Mouse (Mus musculus) yolk sac, embryonic 10.5 days (tissue): ENCODE measurements around the gene Rcc1.
"Not testable (repeated sequence)": the region's sequence is repeated elsewhere in the genome, so short reads cannot be mapped to it uniquely, and the experiment has no call there.

ENCODE experiments used
- DNase-seq: peaks from one replicate; pipeline ENCODE4 v3.0.0-alpha.2; 2017; ENCODE audit warnings: low spot score

Rcc1 gene

DNA sequence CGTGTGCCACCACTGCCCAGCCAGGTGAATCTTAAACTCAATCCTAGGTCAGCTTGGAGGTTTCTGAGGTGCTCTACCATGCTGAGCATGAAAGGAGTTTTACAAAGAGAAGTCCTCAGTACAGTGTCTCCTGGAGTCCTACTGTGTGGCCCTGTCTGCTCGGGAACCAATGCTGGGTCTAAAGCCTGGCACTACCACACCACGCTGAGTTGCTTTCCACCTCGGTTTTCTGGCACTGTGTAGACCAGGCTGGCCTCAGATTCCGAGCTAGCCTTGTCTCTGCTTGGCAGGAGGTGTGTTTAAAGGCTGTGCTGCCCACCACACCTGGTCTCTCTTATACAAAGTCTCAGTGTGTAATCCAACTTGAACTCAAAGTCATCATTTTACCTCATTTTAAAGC, 40.8 kb downstream of the Rcc1 start:
- DNase-seq: no peak

DNA sequence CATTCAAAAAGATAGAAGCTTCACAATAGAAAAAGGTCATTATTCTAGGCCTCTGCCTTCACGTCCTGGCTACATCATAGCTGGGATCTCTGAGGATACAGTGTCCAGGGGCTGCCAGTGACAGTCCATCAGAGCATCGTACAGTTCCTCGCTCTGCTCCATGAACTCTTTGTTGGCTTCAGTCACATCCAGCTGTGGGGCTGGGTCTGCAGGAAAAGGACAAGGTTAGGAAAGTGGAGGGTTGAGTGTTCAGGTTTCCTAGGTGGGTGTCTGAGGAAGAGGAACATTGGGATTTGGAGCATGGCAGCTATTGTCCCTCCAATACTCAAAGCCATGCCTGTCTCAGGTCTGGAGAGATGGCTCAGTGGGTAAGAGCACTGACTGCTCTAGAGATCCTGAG, 41.6 kb downstream of the Rcc1 start:
- DNase-seq: peak; percentile 41

GRCm38 (mm10) chr4:132311209-132311608, 42.2 kb downstream of the Rcc1 start:
- DNase-seq: no peak

DNA sequence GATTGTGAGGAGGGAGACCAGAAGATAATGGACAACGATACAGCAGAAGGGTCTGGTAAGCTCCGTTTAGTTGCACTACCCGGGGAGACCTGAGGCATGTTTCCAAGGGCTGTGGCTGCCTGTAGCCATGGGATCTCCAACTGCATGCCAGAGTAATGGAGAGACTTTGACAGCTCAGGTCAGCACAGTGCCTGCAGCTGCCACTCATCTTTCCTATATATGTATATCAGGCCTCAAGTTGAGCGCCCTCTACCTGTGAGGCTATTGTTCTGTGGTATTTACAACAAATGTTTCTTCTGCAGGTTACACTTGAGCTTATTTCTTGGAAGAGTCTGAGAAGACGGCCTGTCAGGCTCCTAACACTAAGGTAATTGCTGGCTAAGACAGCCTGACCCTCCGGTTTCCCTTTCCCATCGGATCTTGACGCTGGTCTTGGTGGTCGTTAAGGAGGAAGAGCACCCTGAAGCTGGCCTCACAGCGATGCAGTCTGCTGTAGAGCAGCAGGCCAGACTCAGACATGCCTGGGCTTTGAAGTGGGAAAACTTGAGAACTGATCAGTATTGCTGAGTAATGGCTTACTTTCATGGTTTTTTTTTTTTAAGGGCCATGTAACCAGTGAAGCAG, 43.4 kb downstream of the Rcc1 start:
- DNase-seq: peak; percentile 47

- peak; percentile 23 for DNase-seq
Measured at GRCm38 (mm10) chr4:132309140-132309848, 44.1 kb downstream of the Rcc1 start.

DNA sequence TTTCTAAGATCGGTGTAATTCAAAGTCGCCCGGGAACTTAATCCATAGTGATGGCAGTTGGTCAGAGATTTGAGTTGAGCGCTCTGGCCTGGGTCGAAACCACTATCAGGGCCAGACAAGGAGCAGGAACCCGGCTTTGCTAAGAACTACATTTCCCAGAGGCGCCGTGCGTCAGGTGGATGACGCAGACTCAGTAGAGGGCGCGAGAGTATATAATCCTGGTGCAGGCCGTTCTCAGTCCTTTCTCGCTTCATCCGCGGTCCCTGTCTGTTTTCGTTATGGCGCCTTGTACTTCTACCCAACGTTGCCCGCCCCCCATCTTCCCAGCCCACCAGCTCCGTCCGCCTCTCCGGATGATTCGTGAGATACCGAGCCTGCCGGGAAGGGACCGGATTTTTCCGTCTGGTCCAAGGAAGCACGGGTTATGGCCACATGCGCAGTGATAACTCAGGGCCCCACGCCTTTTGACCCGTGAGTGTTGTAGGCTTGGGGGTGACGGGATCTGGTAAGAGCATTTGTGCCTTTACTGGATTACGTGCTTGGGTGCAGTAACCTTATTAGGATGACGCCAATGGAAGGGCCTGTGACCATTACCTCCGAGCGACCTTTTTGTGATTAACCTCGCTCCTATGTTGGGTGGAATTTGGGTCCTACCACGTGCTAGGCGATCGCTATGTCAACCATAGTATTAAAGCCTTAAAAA, 44.8 kb downstream of the Rcc1 start:
- peak; percentile 91 for DNase-seq

DNA sequence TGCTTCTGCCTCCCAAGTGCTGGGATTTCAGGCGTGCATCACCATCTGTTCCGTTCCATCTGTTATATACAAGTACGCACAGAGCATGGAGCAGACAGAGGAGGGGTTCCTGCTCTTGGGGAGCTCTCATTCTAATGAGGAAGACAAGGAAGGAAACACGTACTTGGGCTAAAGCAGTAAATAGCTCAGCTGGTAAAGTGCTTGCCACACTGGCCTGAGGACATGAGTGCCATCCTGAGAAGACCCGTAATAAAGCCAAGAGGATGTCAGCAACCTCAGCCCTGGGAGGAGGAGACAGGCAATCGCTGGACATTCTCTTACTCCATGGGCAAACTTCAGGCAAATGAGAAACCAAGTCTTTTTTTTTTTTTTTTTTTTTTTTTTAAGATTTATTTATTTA, 47.4 kb downstream of the Rcc1 start:
- no peak for DNase-seq

DNA sequence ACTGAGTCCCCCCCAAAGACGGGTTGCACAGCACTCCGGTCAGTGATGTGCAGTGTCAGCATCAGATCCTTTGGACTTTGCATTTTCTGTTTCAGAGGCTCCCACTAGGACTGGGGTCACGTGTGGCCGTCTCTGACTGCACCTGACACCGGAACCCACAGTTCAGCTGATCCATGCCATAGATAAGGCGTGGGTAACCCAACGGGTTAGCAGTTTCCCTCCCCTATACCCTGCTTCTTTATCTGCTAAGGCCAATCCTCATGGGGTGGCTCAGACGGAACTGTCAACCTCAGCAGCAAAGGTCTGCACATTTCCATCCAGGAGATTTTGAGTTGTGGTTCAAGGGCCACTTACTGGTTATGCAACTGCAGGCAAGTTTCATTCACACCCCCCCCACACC, 48.1 kb downstream of the Rcc1 start:
- peak; percentile 63 for DNase-seq

GRCm38 (mm10) chr4:132303484-132303883, 49.9 kb downstream of the Rcc1 start:
- DNase-seq: not testable (repeated sequence)

- DNase-seq: peak; percentile 79
Measured at GRCm38 (mm10) chr4:132302939-132303479, 50.4 kb downstream of the Rcc1 start, which contains the start of gene Rab42. Rab42 (minus strand) TSS chr4:132303385.

GRCm38 (mm10) chr4:132301965-132302938, 51.2 kb downstream of the Rcc1 start:
- DNase-seq: no peak

DNA sequence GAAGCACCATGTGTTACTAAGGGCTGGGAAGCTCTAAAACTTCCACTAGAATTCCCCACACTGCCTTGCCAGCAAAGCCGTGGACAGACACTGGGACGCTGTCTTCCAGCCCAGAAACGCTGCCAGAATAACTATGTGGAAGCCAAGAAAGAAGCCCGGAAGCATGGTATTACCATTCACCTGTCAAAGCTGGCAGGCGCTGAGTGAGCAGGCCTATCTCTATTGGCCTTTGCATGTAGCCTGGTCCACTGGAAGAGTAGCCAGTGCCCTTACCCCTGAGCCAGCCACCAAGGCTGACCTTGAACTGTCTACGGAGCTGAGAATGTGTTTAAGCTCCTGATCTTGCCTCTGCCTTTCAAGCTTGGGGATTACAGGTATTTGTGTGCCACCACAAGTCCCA, 51.9 kb downstream of the Rcc1 start:
- DNase-seq: no peak

DNA sequence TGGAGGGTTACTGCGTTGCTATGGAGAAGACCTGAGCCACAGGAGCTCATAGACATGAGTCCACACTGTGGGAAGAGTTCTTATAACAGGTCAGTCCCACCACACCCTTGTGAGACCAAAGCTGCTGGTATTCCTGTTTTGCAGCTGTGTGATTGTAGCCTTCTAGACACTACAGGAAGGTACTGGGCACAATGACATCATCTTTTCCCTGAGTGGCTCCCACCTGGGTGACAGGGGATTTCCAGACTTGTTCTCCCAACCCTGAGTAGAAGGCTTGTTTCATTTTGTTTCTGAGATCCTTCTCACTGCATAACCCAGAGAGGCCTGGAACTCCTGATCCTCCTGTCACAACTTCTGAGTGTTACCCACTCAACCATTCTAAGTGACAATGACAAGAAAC, 53.6 kb downstream of the Rcc1 start:
- no peak for DNase-seq

DNA sequence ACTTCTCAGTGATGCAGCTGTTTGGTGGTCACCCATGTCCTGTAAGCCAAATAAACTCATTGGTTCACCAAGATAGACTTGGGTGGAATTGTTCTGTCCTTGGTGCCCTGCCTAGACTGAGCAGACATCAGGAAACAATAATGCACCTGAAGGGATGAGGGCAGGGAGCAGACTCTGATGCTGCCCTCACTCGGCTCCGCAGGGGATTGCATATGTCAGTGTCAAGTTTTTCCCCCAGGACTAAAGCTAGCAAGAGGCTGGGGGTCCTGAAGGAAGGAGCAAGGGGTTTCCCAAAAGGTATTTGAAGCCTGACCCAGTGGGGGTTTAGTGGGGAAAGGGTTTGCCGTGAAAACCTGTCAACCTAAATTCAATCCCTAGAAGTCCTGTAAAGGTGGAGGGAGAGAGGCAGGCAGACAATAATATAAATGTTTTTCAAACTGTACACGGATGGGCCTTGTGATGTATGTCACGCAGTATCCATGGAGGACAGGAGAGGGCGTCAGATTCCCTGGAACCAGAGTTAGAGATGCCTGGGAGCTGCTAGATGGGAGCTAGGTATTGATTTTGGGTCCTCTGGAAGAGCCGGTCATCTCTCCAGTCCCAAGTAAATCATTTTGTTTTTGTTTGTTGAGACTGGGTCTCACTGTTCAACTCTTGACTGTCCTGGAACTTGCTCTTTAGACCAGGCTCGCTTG, 57.6 kb downstream of the Rcc1 start:
- DNase-seq: no peak

- no peak for DNase-seq
Measured at GRCm38 (mm10) chr4:132293682-132294240, 59.6 kb downstream of the Rcc1 start.

DNA sequence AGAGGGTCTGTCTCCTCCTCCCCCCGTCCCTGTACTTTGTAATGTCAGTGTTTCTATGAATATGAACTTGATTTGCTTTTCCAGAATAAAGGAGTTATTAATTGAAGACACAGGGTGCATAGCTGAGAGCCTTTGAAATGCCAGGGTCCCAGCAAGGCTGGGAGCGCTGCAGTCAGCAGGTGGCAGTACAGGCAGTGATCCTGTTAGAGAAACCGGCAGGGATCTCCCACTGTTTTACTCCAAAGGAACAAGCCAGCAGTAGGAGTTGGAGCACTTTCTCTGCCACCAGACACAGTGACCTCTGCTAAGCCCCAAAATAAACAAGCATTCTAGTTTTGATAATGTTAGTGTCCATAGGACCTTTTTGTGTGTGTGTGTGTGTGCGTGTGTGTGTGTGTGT, 60.4 kb downstream of the Rcc1 start:
- no peak for DNase-seq

DNA sequence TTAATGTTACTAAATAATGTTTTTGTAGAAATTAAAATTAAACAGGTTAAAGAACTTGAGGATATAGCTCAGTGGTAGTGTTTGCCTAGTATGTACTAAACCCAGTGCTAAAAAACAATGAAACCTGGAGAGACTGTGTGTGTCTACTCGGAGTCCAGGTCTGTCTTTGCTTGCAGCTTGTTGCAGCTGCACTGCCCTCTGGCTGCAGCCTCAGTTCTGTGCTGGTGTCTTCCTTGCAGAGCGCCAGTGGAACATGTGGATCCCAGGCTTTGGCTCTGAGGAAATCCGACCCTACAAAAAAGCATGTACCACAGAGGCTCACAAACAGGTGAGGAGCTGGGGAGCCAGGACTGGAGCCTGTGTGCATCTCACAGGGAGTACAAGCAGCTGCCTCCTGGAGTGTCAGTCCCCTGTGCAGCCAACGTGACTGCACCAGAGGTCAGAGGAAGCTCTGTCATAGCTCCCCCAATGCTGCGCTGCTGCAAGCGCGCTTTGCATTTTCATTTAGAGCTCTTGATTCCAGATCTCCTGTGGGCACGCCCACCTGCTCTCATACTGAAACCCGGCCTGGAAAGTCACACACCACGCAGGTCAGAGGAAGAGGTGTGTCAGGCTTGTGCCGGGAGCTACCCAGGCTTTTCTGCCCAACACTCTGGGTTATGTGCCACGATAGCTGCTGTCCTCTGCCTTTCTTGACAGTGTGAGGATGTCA, 61.6 kb downstream of the Rcc1 start:
- no peak for DNase-seq

DNA sequence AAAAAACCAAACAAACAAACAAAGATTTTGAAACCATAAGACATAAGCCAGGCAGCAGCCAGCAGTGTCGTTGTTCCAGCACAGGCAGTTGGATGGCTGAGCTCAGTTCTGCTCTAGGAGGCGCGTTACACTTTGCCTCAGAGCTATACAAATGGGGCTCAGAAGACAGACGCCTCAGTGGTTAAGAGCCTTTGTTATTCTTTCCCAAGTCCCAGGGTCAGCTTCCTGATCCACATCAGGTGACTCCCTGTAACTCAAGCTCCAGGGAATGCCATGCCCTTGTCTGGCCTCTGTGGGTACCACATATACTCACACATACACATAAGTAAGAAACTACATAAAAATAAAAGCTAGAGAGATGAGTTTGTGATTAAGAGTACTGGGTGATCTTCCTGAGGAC, 62.3 kb downstream of the Rcc1 start:
- DNase-seq: no peak

- not testable (repeated sequence) for DNase-seq
Measured at GRCm38 (mm10) chr4:132288840-132289239, 64.6 kb downstream of the Rcc1 start.
